Mouse (Mus musculus): ENCODE measurements around the gene Lif.
A peak's percentile ranks its signal among the peaks of the same experiment; 100 is the strongest.

The Lif gene

DNA sequence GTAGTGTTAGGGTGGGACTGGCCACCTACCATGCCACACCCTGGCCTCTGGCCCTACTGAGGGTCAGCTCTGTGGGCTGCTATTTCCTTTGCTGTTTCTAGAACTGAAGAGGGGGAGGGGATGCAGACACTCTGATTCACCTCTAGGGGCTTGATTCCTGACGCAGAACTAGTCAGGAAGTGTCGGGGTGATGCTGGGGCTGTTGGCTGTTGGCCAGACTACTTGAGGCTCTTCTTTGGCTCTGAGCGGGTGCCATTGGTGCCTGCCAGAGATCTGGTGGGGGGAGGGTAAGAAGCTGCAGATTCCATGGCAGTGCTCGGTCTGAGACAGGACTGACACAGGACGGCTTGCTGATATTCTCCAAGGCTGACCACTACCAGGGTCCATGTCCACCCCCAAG, 4.6 kb downstream of the Lif start:
- DNase-seq (ENCODE audit: low read depth, low spot score) = peak; percentile 81

DNA sequence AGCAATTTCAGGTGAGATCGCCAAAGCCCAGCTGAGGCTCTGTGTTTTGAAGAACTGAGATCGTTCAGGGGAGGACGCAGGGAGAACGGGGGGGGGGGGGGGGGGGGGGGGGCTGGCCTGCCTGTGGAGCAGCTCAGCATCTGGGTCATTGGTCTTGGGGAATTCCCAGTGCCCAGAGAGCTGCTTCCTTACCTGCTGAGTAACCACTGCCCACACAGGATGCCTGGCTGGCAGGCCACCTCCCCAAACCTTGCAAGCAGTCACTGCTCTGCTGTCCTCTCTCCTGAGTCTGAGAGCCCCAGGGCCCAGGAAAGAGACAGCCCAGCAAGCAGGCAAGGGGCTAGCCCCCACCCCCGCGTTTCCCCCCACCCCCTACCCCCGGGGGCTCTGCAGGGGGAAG, 5.5 kb downstream of the Lif start:
- peak; percentile 53 for DNase-seq (ENCODE audit: low read depth, low spot score)

DNA sequence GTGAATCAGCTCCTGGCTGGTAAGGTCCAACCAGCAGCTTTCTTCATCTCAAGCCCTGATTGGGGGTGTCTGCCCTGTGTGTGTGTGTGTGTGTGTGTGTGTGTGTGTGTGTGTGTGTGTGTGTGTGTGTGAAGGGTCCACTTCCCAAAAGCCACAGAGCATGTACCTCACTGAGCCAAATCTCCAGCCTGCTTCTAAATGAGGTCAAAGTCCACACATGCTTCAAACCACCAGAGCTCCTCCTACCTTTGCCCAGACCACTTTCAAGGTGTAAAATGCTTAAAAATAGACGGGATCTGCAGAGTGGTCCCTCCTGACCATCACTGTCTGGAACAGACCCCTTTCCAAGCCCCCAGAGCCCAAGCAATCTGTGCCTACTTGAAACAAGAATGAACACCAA, 5.9 kb downstream of the Lif start:
- DNase-seq (ENCODE audit: low read depth, low spot score) = no peak

DNA sequence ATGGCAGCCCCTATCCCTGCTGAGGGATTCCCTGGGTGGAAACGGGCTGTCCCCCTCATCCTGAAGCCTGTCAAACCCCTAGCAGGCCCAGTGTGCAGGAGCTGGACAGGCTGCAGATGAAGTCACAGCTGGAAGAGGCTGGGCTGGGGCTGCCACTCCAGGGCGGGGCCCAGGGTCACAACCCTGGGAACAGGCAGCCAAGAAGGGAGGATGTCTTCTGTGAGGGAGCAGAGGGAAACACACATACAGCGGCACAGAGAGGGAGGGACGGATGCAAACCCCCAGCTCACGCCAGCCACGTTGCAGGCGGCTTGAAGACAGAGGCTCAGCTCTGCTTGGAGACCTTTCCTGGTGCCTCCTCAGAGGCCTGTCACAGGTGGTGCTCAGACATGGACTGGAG, 6.7 kb downstream of the Lif start:
- DNase-seq (ENCODE audit: low read depth, low spot score) = no peak

DNA sequence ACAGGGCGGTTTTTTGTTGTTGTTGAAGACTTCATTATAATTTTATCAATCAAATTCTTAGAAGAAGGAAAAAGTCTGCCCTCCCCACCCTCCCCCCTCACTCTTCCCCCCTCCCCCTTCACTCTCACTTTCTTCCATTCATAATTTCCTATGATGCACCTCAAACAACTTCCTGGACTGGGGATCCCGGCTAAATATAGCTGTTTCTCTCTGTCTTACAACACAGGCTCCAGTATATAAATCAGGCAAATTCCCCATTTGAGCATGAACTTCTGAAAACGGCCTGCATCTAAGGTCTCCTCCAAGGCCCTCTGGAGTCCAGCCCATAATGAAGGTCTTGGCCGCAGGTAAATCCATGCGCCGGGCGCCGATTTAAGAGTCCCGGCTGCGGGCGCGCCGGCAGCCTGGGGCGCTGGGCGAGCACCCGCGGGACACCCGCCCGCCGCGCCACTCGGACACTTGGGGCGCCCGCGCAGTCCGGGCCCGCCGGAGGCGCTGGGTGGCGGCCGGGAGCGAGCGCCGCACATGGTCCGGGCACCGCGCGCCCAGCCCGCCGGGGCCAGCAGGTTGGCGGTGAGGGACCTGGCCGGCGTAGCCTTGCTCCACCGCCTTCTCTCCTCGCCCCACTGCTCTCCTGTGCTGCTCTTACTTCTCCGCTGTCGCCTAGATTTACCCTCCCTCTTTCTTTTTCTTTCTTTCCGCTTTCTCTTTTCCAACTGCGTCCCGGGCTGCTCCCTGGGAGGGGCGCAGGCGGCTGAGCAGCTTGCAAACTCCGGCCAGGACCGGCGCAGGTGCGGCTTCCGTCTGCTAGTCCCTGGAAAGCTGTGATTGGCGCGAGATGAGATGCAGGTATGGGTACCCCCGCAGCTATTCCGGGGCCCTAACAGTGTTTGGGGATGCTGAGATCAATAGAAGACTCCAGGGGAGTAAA, 9.2 kb downstream of the Lif start:
- peak; percentile 63 for DNase-seq (ENCODE audit: low read depth, low spot score)

DNA sequence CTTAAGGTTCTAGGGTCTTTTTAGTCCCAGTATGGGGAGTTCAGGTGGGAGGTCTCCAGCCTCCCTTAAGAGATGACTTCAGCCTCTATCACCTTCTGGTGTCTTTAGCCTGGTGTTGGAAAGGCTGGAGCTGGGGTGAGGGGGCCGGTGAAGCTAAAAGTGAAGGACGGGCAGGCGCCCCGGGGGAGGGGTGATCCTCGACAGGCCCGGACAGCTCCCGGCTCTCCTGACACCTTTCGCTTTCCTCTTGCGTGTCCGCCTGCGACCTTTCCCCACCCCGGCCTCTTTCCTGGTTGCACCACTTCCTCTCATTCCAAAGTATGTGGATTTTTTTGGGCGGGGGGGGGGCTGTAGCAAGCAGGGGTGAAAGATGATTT, 9.8 kb downstream of the Lif start:
- no peak for DNase-seq (ENCODE audit: low read depth, low spot score)

DNA sequence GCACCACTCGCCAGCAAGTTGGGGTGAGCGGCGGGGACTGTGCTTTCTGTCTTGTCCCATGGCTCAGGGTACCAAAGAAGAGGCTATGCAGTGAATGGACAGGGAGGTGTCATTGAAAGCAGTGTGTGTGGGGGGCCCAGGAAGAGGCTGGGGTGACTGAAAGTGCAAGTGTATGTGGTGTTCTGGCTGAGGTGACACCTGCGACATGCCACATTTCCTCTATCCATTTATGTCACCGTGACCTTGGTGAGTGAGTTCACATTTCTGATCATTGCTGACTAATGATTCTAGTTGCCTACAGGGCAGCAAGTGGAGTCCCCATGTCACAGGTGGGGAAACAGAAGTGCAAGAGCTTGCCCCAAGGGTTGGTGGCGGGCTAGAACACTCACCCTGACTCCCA, 11.1 kb downstream of the Lif start:
- DNase-seq (ENCODE audit: low read depth, low spot score) = peak; percentile 75

DNA sequence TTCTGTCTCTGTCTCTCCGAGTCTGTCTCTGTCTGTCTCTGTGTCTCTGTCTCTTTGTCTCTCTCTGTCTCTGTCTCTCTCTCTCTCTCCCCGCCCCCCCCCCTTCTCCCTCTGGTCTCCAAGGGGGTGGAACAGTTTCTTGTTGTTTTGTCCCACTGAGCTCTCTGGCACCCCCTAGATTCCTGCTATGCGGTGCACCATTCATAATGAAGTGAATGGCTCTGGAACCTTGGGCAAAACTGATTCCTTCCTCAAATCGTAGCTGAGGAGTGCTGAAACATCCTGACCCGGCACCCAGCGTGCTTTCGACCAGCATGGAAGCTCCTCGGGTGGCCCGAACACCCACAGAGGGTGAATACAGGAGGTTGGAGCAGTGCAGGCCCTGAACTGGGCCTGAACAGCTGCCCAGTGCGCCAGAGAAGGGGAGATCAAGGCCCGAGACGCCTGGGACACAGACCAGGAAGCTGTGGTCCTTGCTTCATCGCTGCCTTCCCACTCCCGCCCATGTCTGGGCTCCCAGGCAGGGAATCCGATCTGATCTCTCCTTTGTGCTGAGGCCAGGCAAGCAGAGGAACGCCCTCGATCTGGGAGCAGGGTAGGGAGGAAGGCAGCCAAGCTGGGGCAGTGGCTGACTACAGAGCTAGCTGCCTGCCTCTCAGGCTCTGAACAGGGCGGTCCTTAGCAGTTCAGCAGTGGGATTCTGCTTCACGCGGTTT, 13.5 kb downstream of the Lif start:
- no peak for DNase-seq (ENCODE audit: low read depth, low spot score)

DNA sequence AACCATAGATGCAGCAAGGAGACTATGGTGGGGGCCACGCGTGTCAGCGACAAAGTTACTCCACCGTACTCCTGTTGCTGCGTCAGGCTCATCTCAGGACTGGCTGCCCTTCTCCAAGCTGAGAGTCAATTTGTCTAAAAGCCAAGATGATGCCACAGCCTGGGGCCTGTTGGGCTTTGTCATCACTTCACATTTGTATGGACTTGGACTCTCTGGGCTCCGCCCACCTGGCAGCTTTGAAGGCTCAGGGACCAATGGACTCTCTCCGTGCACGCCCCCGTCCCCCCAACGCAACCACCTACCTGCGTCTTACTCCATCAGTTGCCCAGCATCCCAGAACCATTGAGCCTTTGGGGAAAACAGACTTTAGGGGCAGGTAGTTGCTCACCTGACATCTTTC, 14.2 kb downstream of the Lif start:
- DNase-seq (ENCODE audit: low read depth, low spot score) = no peak

DNA sequence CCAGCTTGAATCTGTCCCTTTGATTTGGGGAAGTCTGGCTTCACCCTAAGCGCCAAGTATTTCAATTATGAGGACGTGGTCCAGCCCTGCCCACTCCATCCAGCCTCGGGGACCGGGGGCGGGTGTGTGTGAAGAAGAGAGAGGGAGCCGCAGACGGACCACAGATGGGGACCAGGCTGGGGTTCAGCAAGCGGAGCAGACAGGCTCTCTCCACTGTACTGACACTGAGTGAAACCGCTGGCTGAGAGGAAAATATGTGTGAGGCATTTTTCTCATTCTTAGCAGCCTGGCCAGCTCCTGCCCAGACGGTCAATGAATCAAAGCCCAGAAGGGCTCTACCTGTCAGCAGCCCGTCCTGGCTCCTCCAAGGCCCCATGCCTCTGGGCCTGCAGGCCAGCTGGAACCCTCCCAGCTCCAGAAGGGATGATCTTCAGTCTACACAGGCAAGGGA, 19.1 kb downstream of the Lif start:
- DNase-seq (ENCODE audit: low read depth, low spot score) = no peak

DNA sequence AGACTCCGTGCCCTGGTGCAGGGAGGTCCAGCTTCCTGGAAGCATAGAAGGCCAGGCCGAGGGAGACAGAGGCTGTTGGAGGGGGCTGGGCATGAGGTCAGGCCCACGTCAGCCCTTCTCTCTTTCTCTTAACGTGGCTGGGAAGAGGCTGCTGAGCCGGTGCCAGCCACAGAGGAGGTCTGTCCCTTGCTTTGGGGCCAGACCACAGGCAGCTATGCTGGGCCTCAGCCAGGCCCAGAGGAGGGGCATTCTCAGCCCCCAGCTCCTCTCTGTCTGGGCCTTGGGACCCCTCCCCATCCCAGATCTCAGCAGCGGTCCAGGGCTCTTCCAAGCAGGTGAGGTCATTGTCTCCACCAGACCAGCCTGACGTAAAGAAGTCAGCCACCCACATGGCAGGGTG, 22.6 kb downstream of the Lif start:
- no peak for DNase-seq (ENCODE audit: low read depth, low spot score)

DNA sequence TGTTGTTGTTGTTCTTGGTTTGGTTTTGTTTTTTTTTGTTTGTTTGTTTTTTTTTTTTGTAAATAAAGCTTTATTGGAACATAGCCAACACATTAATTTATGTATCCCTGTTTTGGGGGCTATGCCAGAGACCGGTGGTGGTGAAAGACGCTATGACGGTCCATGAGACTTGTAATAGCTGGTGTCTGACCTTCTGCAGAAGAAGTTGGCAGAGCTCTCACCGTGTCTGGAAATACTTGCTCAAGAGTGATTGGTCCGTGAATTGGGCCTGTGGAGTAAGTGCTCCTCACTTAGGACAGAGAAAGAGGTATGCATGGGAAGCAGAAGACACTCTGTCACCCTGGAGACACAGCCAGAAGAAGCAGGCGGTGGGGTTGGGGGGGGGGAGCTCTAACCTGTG, 24.5 kb downstream of the Lif start:
- no peak for DNase-seq (ENCODE audit: low read depth, low spot score)

DNA sequence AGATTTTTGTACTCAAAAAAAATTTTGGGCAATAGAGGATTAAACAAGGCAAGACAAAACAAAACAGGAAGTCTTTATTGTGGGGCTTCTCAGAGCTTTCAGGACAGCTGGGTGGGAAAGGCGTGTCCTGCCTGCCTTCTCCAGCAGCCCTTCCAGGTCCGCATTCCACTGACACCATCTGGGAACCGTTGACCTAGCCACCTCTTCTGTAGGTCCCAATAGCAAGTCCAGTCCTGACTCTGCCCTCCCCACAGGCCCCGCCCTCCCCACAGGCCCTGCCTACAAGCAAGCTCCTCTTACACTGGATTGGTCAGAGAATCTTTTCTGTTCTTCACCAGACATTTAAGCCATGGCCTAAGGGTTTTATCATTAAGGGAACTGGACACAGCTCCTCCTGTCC, 26.3 kb downstream of the Lif start:
- DNase-seq (ENCODE audit: low read depth, low spot score) = no peak

DNA sequence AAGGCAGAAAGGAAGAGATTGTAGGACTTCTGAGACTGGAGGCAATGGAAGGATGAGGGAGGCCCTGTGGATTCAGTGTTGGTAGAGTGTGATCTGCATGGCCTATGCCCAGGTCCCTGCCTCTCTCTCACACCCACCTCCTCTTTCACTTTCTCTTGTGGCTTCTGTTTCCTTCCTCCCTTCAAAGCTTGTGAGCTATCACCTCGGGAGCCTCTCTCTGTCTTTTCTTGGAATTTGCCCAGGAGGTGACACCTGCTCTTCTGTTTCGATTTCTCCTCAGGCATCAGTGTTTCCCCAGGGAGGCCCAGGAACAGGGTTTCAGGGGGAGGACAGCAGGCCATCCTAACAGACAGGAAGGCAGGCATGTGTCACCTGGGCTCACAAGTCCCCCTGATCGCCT, 31.9 kb downstream of the Lif start:
- DNase-seq (ENCODE audit: low read depth, low spot score) = peak; percentile 83

DNA sequence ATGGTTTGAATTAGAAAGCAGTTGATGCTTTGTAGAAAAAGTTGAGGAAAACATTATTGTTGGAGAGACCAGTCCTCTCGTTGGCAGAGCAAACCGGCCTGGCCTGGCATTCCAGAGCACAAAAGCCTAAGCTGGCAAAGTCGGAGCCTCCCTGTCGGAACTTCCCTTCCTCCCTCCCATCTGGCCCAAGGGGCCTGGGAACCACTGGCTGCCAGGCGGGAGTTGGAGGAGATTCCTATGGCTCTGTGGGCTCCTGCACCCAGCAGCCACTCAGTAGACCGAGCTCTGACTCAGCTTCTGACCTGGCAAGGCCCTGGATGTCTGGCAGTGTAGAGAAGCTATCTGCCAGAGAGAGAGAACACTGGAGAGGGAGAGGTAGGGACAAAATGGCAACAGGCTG, 34.3 kb downstream of the Lif start:
- DNase-seq (ENCODE audit: low read depth, low spot score) = no peak

DNA sequence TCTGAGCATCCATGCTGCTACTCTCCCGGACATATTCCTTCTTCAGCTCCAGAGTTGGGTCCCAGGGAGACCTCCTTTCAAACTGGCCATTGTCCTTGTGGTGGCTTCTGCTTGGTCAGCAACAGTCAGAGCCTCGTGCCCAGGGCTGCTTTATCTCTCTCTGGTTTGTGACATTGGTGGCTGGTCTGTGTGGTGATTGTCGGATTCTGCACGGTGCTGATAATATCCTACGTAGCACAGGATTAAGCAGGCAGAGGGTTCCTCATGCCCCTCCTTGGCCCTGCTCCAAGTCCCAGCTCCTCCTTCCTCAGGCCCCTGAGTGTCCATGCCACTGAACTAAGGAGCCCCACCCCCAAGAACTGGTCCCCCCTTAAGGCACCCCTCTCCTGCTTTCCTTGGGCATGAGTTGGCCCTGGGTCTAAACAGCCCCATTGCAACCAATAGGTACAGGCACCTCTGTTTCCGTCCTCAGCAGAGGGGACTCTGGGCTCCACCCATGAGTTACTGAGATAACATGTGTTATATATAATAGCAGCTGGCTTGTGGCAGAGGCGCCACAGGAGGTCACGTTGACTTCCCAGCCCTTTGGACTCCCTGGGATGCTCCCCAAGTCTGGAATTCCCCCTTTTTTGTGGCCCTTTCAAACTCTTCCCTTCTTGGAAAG, 35.0 kb downstream of the Lif start:
- no peak for DNase-seq (ENCODE audit: low read depth, low spot score)

DNA sequence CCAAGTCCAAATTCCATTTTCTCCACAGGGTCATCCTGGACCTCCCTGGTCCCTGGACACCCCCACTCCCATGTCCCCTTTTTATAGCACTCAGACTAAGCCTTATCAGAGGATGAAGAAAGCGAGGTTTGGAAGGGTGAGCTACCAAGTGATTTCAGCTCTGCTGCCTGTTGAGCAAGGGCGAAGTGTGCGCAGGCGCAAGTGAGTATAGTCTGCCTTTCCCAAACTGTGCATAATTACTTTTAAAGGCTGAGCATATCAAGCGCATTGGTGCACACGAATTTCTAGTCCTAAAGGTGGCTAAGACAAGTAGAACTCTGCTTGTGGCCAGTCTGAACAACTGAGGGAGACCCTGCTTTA, 35.5 kb downstream of the Lif start:
- DNase-seq (ENCODE audit: low read depth, low spot score) = no peak

DNA sequence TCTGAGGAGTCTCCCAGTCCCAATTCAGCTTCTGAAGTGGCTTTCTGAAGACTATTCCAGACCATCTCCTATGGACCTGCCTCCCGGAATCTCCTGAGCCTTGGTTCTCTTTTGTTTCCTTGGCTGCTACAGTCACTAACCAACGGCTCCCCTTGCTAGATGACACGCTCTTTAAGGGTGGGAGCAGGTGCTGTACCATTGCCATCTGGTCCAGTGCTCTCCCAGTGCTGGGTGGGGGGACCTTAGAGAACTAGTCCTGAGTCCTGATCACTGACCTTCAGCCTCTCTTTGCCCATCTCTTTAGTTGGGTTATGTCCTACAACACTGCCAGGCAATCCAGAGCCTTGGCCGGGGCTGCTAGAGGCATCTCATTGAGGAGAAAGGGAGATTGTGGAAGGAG, 36.1 kb downstream of the Lif start:
- DNase-seq (ENCODE audit: low read depth, low spot score) = no peak

DNA sequence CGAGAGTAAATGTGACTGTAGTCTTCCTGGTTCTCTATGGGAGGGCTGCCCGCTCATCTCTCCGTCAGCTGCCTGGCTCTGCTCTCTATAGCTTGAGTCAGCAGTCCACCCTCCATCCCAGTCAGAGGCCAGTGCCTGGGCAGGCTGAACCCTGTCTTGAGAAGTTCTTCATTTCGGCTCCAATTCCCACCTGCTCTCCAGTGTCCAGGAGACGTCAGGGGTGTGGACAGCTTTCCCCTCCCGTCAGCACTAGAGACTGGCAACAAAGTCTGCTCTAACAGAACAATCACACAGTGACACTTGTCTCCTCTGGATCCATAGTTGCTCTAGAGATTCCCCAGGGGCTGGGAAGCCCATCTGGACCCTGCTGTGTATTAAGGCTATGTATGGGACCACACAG, 36.7 kb downstream of the Lif start:
- no peak for DNase-seq (ENCODE audit: low read depth, low spot score)

DNA sequence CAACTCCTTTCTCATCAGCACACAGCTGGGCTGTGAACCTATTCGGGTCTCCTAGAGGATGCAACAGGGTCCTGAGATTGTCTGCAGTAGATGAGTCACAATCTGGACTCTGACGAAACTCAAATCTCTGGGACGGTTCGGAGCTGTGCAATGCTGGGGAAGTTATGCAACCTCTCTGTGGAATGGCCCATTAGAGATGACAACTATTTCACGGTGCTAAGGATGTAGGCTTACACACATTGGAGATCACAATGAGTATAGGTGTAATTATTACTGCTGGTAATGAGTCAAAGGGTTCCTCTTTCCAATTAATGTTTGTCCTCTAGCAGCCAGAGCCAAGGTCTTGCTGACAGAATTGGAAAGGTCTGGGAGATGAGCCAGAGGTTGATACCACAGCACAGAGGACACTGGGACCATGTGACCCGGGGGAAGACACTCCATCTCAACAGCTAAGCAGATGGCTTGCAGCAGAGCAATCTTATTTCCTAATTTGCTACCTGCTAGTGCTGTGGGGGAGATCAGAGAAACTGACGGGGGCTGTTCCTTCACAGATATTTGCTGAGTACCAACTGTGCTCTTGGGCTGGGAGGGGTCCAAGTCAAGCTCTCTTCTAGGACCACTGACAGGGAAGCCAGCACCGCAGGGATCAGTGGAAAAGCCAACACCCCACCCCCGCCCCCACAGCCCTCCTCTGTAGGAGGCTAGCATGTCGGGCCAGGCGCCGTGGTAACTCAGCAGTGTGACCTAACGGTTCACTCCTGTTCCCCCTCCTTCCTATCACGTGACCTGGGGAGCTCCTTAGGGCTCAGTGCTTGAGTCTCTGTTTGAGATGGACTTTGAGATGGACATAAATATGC, 37.4 kb downstream of the Lif start:
- DNase-seq (ENCODE audit: low read depth, low spot score) = no peak

DNA sequence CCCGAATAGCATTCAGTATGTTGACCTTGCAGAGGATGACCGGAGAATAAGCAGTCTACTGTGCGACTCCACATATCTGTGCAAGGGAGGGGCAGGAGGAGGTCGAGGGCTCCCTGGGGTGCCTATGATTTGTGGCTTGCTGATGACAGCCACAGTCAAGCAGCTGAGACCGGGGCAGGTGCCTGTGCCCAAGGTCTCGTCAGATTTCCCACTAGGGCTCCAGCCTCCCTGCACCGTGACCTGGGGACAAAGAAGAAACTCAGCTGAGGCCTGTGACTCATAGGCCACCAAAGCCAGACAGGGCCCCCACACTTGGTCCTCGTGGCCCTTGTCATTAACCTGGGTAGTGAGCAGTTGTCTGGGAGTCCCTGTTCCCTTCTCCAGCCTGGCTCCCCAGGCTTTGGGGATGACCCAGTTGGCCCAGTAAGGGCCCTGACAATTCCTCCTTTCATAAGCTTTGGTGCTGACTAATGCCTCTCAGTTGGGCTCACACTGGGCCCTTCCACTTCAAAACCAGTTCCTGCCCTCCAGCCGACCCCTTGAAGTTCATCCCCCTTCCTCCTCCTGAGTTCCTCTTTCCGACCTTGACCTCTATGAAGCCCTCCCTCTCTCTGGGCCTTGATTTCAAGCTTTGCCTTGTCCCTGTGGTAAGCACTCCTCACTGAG, 39.4 kb downstream of the Lif start:
- no peak for DNase-seq (ENCODE audit: low read depth, low spot score)
